Mouse (Mus musculus): ENCODE measurements at regions not wholly inside any gene's neighbourhood (a gene's known extent, or its start where the extent isn't known, plus 50 kb on each side); places are given as distances from the start of the nearest gene placed in this dataset.

- DNase-seq (ENCODE audit: extremely low spot score) = no peak
These were observed 114.8 kb upstream of the Lrig1 start for GRCm38 (mm10) chr6:94814711-94815110.

GRCm38 (mm10) chr6:94813481-94814148 lies 113.7 kb upstream of the Lrig1 start:
- no peak for DNase-seq (ENCODE audit: extremely low spot score)

GRCm38 (mm10) chr6:94811846-94812245 lies 111.9 kb upstream of the Lrig1 start:
- DNase-seq (ENCODE audit: extremely low spot score) = no peak

- DNase-seq (ENCODE audit: extremely low spot score) = no peak
These were observed 107.3 kb upstream of the Lrig1 start for GRCm38 (mm10) chr6:94807216-94807615.

- DNase-seq (ENCODE audit: extremely low spot score) = peak; percentile 58
These were observed 106.7 kb upstream of the Lrig1 start for GRCm38 (mm10) chr6:94806481-94807160.

GRCm38 (mm10) chr6:94805685-94806084 lies 105.7 kb upstream of the Lrig1 start:
- DNase-seq (ENCODE audit: extremely low spot score) = peak; percentile 41

GRCm38 (mm10) chr6:94804284-94804815 lies 104.4 kb upstream of the Lrig1 start:
- DNase-seq (ENCODE audit: extremely low spot score) = no peak

- peak; percentile 56 for DNase-seq (ENCODE audit: extremely low spot score)
These were observed 101.1 kb upstream of the Lrig1 start for GRCm38 (mm10) chr6:94801039-94801438.

GRCm38 (mm10) chr6:94798545-94799211 lies 98.7 kb upstream of the Lrig1 start:
- no peak for DNase-seq (ENCODE audit: extremely low spot score)

- no peak for DNase-seq (ENCODE audit: extremely low spot score)
These were observed 95.5 kb upstream of the Lrig1 start for GRCm38 (mm10) chr6:94795442-94795841.

- DNase-seq (ENCODE audit: extremely low spot score) = no peak
These were observed 93.6 kb upstream of the Lrig1 start for GRCm38 (mm10) chr6:94793555-94793954.

GRCm38 (mm10) chr6:94792312-94792711 lies 92.4 kb upstream of the Lrig1 start:
- DNase-seq (ENCODE audit: extremely low spot score) = no peak

GRCm38 (mm10) chr6:94789308-94789763 lies 89.4 kb upstream of the Lrig1 start:
- no peak for DNase-seq (ENCODE audit: extremely low spot score)

- DNase-seq (ENCODE audit: extremely low spot score) = no peak
These were observed 83.5 kb upstream of the Lrig1 start for GRCm38 (mm10) chr6:94783471-94783870.

GRCm38 (mm10) chr6:94780621-94781020 lies 80.7 kb upstream of the Lrig1 start:
- DNase-seq (ENCODE audit: extremely low spot score) = no peak

GRCm38 (mm10) chr6:94779854-94780253 lies 79.9 kb upstream of the Lrig1 start:
- DNase-seq (ENCODE audit: extremely low spot score) = no peak

GRCm38 (mm10) chr6:94779213-94779612 lies 79.3 kb upstream of the Lrig1 start:
- DNase-seq (ENCODE audit: extremely low spot score) = no peak

- no peak for DNase-seq (ENCODE audit: extremely low spot score)
These were observed 78.8 kb upstream of the Lrig1 start for GRCm38 (mm10) chr6:94778797-94779196.

- no peak for DNase-seq (ENCODE audit: extremely low spot score)
These were observed 76.6 kb upstream of the Lrig1 start for GRCm38 (mm10) chr6:94776585-94776984.

GRCm38 (mm10) chr6:94774871-94775270 lies 74.9 kb upstream of the Lrig1 start:
- no peak for DNase-seq (ENCODE audit: extremely low spot score)

- DNase-seq (ENCODE audit: extremely low spot score) = peak; percentile 86
These were observed 73.9 kb upstream of the Lrig1 start for GRCm38 (mm10) chr6:94773604-94774486.

All from embryo, embryonic 9.5 days (tissue).